Mouse (Mus musculus) erythroblast, embryonic 14.5 days (primary cell): ENCODE measurements around the gene Ccdc65.

Experiments used
- GATA1 ChIP-seq: IDR thresholded peaks from 2 replicates; pipeline ENCODE4 v1.6.1; 2012; ENCODE audit warnings: low read length, inconsistent platforms, mixed read lengths
- TAL1 ChIP-seq: IDR thresholded peaks from 3 replicates; pipeline ENCODE4 v1.6.1; 2012; ENCODE audit warnings: low read length, inconsistent platforms, mixed read lengths

DNA sequence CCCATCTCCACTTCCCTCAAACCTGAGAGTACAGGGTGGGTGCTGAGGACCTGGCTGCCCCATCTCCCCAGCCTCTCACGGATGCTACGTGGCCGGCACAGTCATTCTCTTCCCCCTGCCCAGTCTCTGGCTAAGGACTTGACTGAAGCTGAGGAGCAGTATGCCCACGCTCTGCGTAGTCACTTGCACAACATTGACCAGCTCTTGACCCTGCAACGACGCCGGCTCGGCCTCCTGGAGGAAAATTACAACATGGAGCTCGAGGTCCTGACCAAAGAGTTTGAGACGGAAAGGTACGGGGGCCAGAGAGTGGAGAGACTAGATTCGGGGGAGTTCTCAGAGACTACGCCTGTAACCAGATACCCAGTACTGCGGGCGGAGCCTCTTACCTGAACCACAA lies 9.3 kb downstream of the Ccdc65 start:
- no peak for TF ChIP-seq GATA1
- no peak for TF ChIP-seq TAL1
